In genomic region chr2:75407560-75407959, GRCm38 (mm10) we compare ENCODE assay signal across 16 mouse cellular contexts.
DNase-seq lines count a peak whose midpoint lies in the region; ATAC-seq lines count a peak whose summit lies in the region.
"Had no signal": no experiment of that assay in that cellular context is flagged by ENCODE, and none has a peak within 500 bp of the region (broad histone marks: within the 10 kb centered on the region; RNA-seq: fewer than 3 reads in every experiment).

No protein-coding gene starts in this region.

- H3K27me3 ChIP-seq in midbrain, embryonic 16.5 days (ENCODE audit: control insufficient read depth, insufficient read depth, low read depth, low read length): no peaks in the 10 kb centered on the region
- H3K27me3 ChIP-seq in midbrain, embryonic 13.5 days: no peaks in the 10 kb centered on the region
- H3K27me3 ChIP-seq in kidney, embryonic 15.5 days: no peaks in the 10 kb centered on the region
- H3K27me3 ChIP-seq: hindbrain, embryonic 15.5 days; liver, embryonic 12.5 days had no signal

- H3K9me3 ChIP-seq in midbrain, embryonic 16.5 days (replicated peaks; ENCODE audit: control insufficient read depth, low read length, poor library complexity, severe bottlenecking): no peaks in the 10 kb centered on the region
- no peaks in the 10 kb centered on the region for H3K9me3 ChIP-seq in midbrain, embryonic 13.5 days
- H3K9me3 ChIP-seq in kidney, embryonic 15.5 days (replicated peaks): no peaks in the 10 kb centered on the region
- H3K9me3 ChIP-seq: hindbrain, embryonic 15.5 days; liver, embryonic 12.5 days had no signal

- DNase-seq in heart, adult 11 months: peak; percentile 84
- no peak for DNase-seq in heart, postnatal 25 days (ENCODE audit: low spot score)
- DNase-seq in layer of hippocampus, adult 18-20 months (ENCODE audit: low spot score in 2 of 2): peak; percentile 54 to 76
- DNase-seq in right cerebral cortex, adult 18-20 months: no peak
- DNase-seq: kidney, adult 11 months; kidney, postnatal 10 days; lung, embryonic 14.5 days; right cerebral cortex, postnatal 14 days had no signal

- 66% methylated on average over 4 of the region's 4 CpGs for WGBS in midbrain, embryonic 16.5 days
- WGBS in midbrain, embryonic 13.5 days: 79% methylated on average over 4 of the region's 4 CpGs
- 84% methylated on average over 4 of the region's 4 CpGs for WGBS in kidney, embryonic 15.5 days

- intact Hi-C loops in heart, postnatal 25 days (cut with DNase I): no loop called here

- no peak overlapping the region for H3K4me3 ChIP-seq in midbrain, embryonic 16.5 days (ENCODE audit: low read depth, low read length)
- H3K4me3 ChIP-seq in midbrain, embryonic 13.5 days (replicated peaks): no peak overlapping the region
- H3K4me3 ChIP-seq in kidney, embryonic 15.5 days (replicated peaks): no peak overlapping the region
- H3K4me3 ChIP-seq: erythroblast, embryonic 14.5 days; heart, adult 2 months; hindbrain, embryonic 15.5 days; liver, embryonic 12.5 days had no signal

- H3K36me3 ChIP-seq in midbrain, embryonic 16.5 days (ENCODE audit: control insufficient read depth, insufficient read depth, low read length): no peaks in the 10 kb centered on the region
- no peaks in the 10 kb centered on the region for H3K36me3 ChIP-seq in midbrain, embryonic 13.5 days
- no peaks in the 10 kb centered on the region for H3K36me3 ChIP-seq in kidney, embryonic 15.5 days
- H3K36me3 ChIP-seq: hindbrain, embryonic 15.5 days; liver, embryonic 12.5 days had no signal

- 0 out of 2 replicates have a peak, but pooled peaks have one; percentile 8 for ATAC-seq in midbrain, embryonic 16.5 days
- ATAC-seq in midbrain, embryonic 13.5 days: no peak
- no peak for ATAC-seq in kidney, embryonic 15.5 days (replicated peaks; ENCODE audit: low FRiP score)
- ATAC-seq: liver, embryonic 12.5 days had no signal

- no peaks in the 10 kb centered on the region for H3K4me1 ChIP-seq in midbrain, embryonic 16.5 days (ENCODE audit: control insufficient read depth, insufficient read depth, low read length)
- H3K4me1 ChIP-seq in midbrain, embryonic 13.5 days (replicated peaks): peaks cover 30% of the 10 kb centered on the region
- no peaks in the 10 kb centered on the region for H3K4me1 ChIP-seq in kidney, embryonic 15.5 days
- H3K4me1 ChIP-seq: liver, embryonic 12.5 days had no signal

- H3K9ac ChIP-seq in midbrain, embryonic 16.5 days (ENCODE audit: low read depth, low read length): no peak overlapping the region
- H3K9ac ChIP-seq in midbrain, embryonic 13.5 days (replicated peaks): no peak overlapping the region
- H3K9ac ChIP-seq in kidney, embryonic 15.5 days: no peak overlapping the region
- H3K9ac ChIP-seq: hindbrain, embryonic 15.5 days; liver, embryonic 12.5 days; lung, embryonic 14.5 days had no signal

- no peak overlapping the region for H3K4me2 ChIP-seq in midbrain, embryonic 16.5 days (ENCODE audit: low read length)
- H3K4me2 ChIP-seq in midbrain, embryonic 13.5 days (replicated peaks): no peak overlapping the region
- no peak overlapping the region for H3K4me2 ChIP-seq in kidney, embryonic 15.5 days
- H3K4me2 ChIP-seq: hindbrain, embryonic 15.5 days; liver, embryonic 12.5 days; lung, embryonic 14.5 days had no signal

- H3K27ac ChIP-seq in midbrain, embryonic 16.5 days (ENCODE audit: low read length): no peak overlapping the region
- no peak overlapping the region for H3K27ac ChIP-seq in midbrain, embryonic 13.5 days
- no peak overlapping the region for H3K27ac ChIP-seq in kidney, embryonic 15.5 days
- H3K27ac ChIP-seq: heart, adult 2 months; hindbrain, embryonic 15.5 days; liver, embryonic 12.5 days; macrophage had no signal

Comparison
In these comparisons a context has a peak if more than half of its experiments do, and no peak if none do; other contexts are left out.
1. DNase-seq: peak in heart, adult 11 months (single experiment) and layer of hippocampus, adult 18-20 months (2 of 2); none in heart, postnatal 25 days (single experiment) and right cerebral cortex, adult 18-20 months (single experiment).